ENCODE assay signal across 10 mouse cellular contexts in genomic region chr4:47947869-47948573, GRCm38 (mm10).
DNase-seq lines count a peak whose midpoint lies in the region; ATAC-seq and TF ChIP-seq lines count a peak whose summit lies in the region.
"Had no signal": no experiment of that assay in that cellular context is flagged by ENCODE, and none has a peak within 500 bp of the region (broad histone marks: within the 10 kb centered on the region; RNA-seq: fewer than 3 reads in every experiment).

No protein-coding gene starts in this region.

- no peak overlapping the region for H3K4me2 ChIP-seq in forebrain, embryonic 14.5 days (ENCODE audit: low read length)
- H3K4me2 ChIP-seq in forebrain, embryonic 11.5 days (ENCODE audit: low read depth, low read length, severe bottlenecking) = no peak overlapping the region
- H3K4me2 ChIP-seq in intestine, postnatal 0 days (replicated peaks; ENCODE audit: low read depth) = no peak overlapping the region
- H3K4me2 ChIP-seq in stomach, postnatal 0 days (replicated peaks; ENCODE audit: low read depth) = no peak overlapping the region
- H3K4me2 ChIP-seq: embryonic facial prominence, embryonic 12.5 days; limb, embryonic 13.5 days had no signal

- WGBS in forebrain, embryonic 14.5 days = 55% methylated on average over 16 of the region's 16 CpGs
- 72% methylated on average over 16 of the region's 16 CpGs for WGBS in forebrain, embryonic 11.5 days
- WGBS in intestine, postnatal 0 days = 62% methylated on average over 16 of the region's 16 CpGs
- WGBS in stomach, postnatal 0 days = 64% methylated on average over 16 of the region's 16 CpGs

- no peak for TF ChIP-seq CTCF in intestine, postnatal 0 days (IDR thresholded peaks at IDR 0.05; ENCODE audit: low read depth)
- no peak for TF ChIP-seq CTCF in stomach, postnatal 0 days (IDR thresholded peaks at IDR 0.05; ENCODE audit: low read depth)

- no peak overlapping the region for H3K27ac ChIP-seq in forebrain, embryonic 14.5 days (ENCODE audit: low read depth, low read length)
- no peak overlapping the region for H3K27ac ChIP-seq in forebrain, embryonic 11.5 days (ENCODE audit: low read depth, low read length)
- H3K27ac ChIP-seq in intestine, postnatal 0 days (ENCODE audit: low read depth, low read length) = no peak overlapping the region
- H3K27ac ChIP-seq in stomach, postnatal 0 days (replicated peaks) = no peak overlapping the region
- H3K27ac ChIP-seq: embryonic facial prominence, embryonic 12.5 days; limb, embryonic 13.5 days had no signal

- H3K9ac ChIP-seq in forebrain, embryonic 14.5 days (ENCODE audit: low read length) = no peak overlapping the region
- H3K9ac ChIP-seq in forebrain, embryonic 11.5 days (ENCODE audit: low read length) = no peak overlapping the region
- H3K9ac ChIP-seq in intestine, postnatal 0 days (ENCODE audit: low read depth, low read length) = no peak overlapping the region
- no peak overlapping the region for H3K9ac ChIP-seq in stomach, postnatal 0 days (ENCODE audit: low read length)
- H3K9ac ChIP-seq: embryonic facial prominence, embryonic 12.5 days; limb, embryonic 13.5 days had no signal

- H3K9me3 ChIP-seq in forebrain, embryonic 14.5 days (replicated peaks; ENCODE audit: control insufficient read depth, low read length) = no peaks in the 10 kb centered on the region
- H3K9me3 ChIP-seq in forebrain, embryonic 11.5 days (ENCODE audit: control insufficient read depth, low read length) = no peaks in the 10 kb centered on the region
- no peaks in the 10 kb centered on the region for H3K9me3 ChIP-seq in intestine, postnatal 0 days (ENCODE audit: control insufficient read depth)
- no peaks in the 10 kb centered on the region for H3K9me3 ChIP-seq in stomach, postnatal 0 days (ENCODE audit: control insufficient read depth, low read length)
- H3K9me3 ChIP-seq: embryonic facial prominence, embryonic 12.5 days; limb, embryonic 13.5 days had no signal

- peak; percentile 38 for DNase-seq in forebrain, embryonic 14.5 days (ENCODE audit: low spot score)
- DNase-seq in forebrain, embryonic 11.5 days (ENCODE audit: low spot score) = no peak
- peak; percentile 25 for DNase-seq in Muller cell, postnatal 12 days (ENCODE audit: inconsistent ontology term)
- peak; percentile 54 to 55 for DNase-seq in kidney, postnatal 36 days
- DNase-seq in telencephalon, adult 2 months (ENCODE audit: low read depth, low spot score) = peak; percentile 47
- DNase-seq in stomach, postnatal 0 days (ENCODE audit: low spot score) = no peak

- H3K36me3 ChIP-seq in forebrain, embryonic 14.5 days (ENCODE audit: control insufficient read depth, insufficient read depth, low read length) = no peaks in the 10 kb centered on the region
- no peaks in the 10 kb centered on the region for H3K36me3 ChIP-seq in forebrain, embryonic 11.5 days (ENCODE audit: control insufficient read depth, insufficient read depth, low read length)
- H3K36me3 ChIP-seq in intestine, postnatal 0 days (ENCODE audit: control insufficient read depth, insufficient read depth) = no peaks in the 10 kb centered on the region
- no peaks in the 10 kb centered on the region for H3K36me3 ChIP-seq in stomach, postnatal 0 days (ENCODE audit: control insufficient read depth, insufficient read depth, low read length)
- H3K36me3 ChIP-seq: embryonic facial prominence, embryonic 12.5 days; limb, embryonic 13.5 days had no signal

- H3K27me3 ChIP-seq in forebrain, embryonic 14.5 days (replicated peaks; ENCODE audit: control insufficient read depth, insufficient read depth, low read length) = no peaks in the 10 kb centered on the region
- no peaks in the 10 kb centered on the region for H3K27me3 ChIP-seq in forebrain, embryonic 11.5 days (ENCODE audit: control insufficient read depth, insufficient read depth, low read length)
- no peaks in the 10 kb centered on the region for H3K27me3 ChIP-seq in intestine, postnatal 0 days (replicated peaks; ENCODE audit: control insufficient read depth, insufficient read depth, low read length)
- no peaks in the 10 kb centered on the region for H3K27me3 ChIP-seq in stomach, postnatal 0 days (ENCODE audit: control insufficient read depth, insufficient read depth, low read length)
- H3K27me3 ChIP-seq: embryonic facial prominence, embryonic 12.5 days; limb, embryonic 13.5 days had no signal

- TF ChIP-seq EP300 in stomach, postnatal 0 days (optimal IDR thresholded peaks at IDR 0.05) = no peak

- ATAC-seq in forebrain, embryonic 14.5 days = no peak
- no peak for ATAC-seq in forebrain, embryonic 11.5 days (replicated peaks; ENCODE audit: low FRiP score)
- ATAC-seq in granulocyte monocyte progenitor cell, adult 5-6 weeks (replicated peaks; ENCODE audit: poor library complexity, severe bottlenecking) = peak; percentile 38
- no peak for ATAC-seq in intestine, postnatal 0 days
- no peak for ATAC-seq in stomach, postnatal 0 days (ENCODE audit: low FRiP score, low TSS enrichment)

- no peak overlapping the region for H3K4me3 ChIP-seq in forebrain, embryonic 14.5 days (ENCODE audit: low read depth, low read length)
- no peak overlapping the region for H3K4me3 ChIP-seq in forebrain, embryonic 11.5 days (ENCODE audit: low read depth, low read length)
- no peak overlapping the region for H3K4me3 ChIP-seq in intestine, postnatal 0 days (ENCODE audit: low read depth, low read length)
- no peak overlapping the region for H3K4me3 ChIP-seq in stomach, postnatal 0 days (ENCODE audit: low read depth, low read length)
- H3K4me3 ChIP-seq: embryonic facial prominence, embryonic 12.5 days; limb, embryonic 13.5 days had no signal

- H3K4me1 ChIP-seq in forebrain, embryonic 14.5 days (ENCODE audit: control insufficient read depth, insufficient read depth, low read length) = 0 out of 2 replicates have a peak, but pooled peaks cover 6% of the 10 kb centered on the region
- H3K4me1 ChIP-seq in forebrain, embryonic 11.5 days (replicated peaks; ENCODE audit: control insufficient read depth, insufficient read depth, low read length) = no peaks in the 10 kb centered on the region
- H3K4me1 ChIP-seq in intestine, postnatal 0 days (replicated peaks; ENCODE audit: control insufficient read depth, insufficient read depth, low read length) = no peaks in the 10 kb centered on the region
- H3K4me1 ChIP-seq in stomach, postnatal 0 days (replicated peaks; ENCODE audit: control insufficient read depth, insufficient read depth) = no peaks in the 10 kb centered on the region
- H3K4me1 ChIP-seq: embryonic facial prominence, embryonic 12.5 days had no signal

Comparison
In these comparisons a context has a peak if more than half of its experiments do, and no peak if none do; other contexts are left out.
1. DNase-seq: peak in forebrain, embryonic 14.5 days (single experiment), Muller cell, postnatal 12 days (single experiment), kidney, postnatal 36 days (2 of 2) and telencephalon, adult 2 months (single experiment); none in forebrain, embryonic 11.5 days (single experiment) and stomach, postnatal 0 days (single experiment).